Mouse (Mus musculus) brown adipose tissue, adult 24 weeks (tissue): ENCODE results near the gene Mgat4d. TPM values are rescaled to one million over a fixed set of nuclear protein-coding genes. Genes with fewer than 3 reads are reported as not detected.
"Not testable (repeated sequence)": the region's sequence is repeated elsewhere in the genome, so short reads cannot be mapped to it uniquely, and the experiment has no call there.

Source experiments
- H3K27ac ChIP-seq: fragments of 200-500 bp; replicated peaks from 2 replicates; pipeline ENCODE4 v1.5.1; 2012; ENCODE audit warnings: low read depth, mild to moderate bottlenecking, low read length
- H3K4me1 ChIP-seq: fragments of 200-500 bp; 2 replicates; pipeline ENCODE4 v1.6.1; 2012; ENCODE audit warnings: low read length, mixed read lengths; ENCODE audit not compliant: control insufficient read depth, insufficient read depth, insufficient read length
- H3K4me3 ChIP-seq: fragments of 200-500 bp; 2 replicates; pipeline ENCODE4 v1.5.1; 2012; ENCODE audit warnings: low read depth, mild to moderate bottlenecking, low read length, moderate library complexity; ENCODE audit not compliant: insufficient read depth
- polyA plus RNA-seq: library from polyadenylated mRNA; stranded (reverse); fragments of >200 nt; gene quantifications from 2 replicates; pipeline ENCODE4 v1.2.4, GENCODE M21; 2012; ENCODE audit not compliant: missing spikeins, insufficient read depth, insufficient read length

Mgat4d gene
- polyA plus RNA-seq, 1 experiment: not detected

DNA sequence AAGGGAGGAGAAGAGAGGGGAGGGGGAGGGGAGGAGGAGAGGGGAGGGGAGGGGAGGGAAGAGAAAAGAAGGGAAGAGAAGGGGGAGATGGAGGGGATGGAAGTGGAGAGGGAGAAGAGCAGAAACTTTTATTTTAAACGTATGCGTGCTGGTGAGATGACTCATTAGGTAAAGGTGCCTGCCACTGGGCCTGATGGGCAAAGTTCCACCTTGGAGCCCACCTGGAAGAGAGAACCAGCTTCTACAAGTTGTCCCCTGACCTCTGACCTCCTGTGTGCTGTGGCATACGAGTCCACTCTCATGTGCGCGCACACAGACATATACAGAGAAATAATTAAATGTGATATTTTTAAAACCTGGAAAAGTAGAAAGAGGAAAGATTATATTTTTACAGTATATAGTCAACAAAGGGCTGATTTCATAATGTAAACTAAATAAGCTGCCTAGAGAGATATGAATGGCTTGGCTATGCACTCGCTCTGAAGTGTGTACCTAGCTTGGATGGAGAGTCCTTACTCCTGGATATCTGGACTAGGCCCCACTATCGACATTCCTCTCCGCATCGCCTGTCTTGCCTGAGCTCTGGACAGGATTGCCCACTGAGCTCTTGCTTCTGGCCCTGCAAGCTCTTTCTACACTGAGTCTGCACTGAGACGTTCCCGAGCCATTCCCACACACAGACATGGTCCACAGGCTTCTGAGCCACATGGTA lies 70.7 kb downstream of the Mgat4d start:
- Histone ChIP-seq H3K4me3 (no peak overlapping the region), H3K27ac (no peak overlapping the region)

DNA sequence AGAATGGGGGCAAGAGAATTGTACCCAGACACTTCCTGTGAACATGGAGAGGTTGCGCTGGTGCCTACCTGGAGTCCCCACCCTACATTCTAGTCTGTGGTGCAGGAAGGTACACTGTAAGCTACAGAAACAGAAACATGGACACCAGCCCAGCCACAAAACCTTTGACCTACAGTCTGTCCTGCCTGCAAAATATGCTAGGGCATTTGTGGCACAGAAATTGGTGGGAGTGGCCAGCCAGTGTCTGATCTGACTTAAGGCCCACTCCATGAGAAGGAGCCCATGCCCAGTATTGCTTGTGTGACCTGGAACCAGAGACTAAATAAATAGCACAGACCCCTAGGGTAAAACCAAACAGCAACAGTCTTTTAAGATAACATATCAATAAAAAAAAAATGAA lies 73.1 kb downstream of the Mgat4d start:
- Histone ChIP-seq H3K27ac (peak overlapping the region; percentile 77), H3K4me3 (no peak overlapping the region), H3K4me1 (no peaks in the 10 kb centered on the region; the same call in 1 of the 2 replicates)

More for the DNA sequence above, 70.7 kb downstream of the Mgat4d start:
- no peaks in the 10 kb centered on the region; the same call in 1 of the 2 replicates for H3K4me1 ChIP-seq

DNA sequence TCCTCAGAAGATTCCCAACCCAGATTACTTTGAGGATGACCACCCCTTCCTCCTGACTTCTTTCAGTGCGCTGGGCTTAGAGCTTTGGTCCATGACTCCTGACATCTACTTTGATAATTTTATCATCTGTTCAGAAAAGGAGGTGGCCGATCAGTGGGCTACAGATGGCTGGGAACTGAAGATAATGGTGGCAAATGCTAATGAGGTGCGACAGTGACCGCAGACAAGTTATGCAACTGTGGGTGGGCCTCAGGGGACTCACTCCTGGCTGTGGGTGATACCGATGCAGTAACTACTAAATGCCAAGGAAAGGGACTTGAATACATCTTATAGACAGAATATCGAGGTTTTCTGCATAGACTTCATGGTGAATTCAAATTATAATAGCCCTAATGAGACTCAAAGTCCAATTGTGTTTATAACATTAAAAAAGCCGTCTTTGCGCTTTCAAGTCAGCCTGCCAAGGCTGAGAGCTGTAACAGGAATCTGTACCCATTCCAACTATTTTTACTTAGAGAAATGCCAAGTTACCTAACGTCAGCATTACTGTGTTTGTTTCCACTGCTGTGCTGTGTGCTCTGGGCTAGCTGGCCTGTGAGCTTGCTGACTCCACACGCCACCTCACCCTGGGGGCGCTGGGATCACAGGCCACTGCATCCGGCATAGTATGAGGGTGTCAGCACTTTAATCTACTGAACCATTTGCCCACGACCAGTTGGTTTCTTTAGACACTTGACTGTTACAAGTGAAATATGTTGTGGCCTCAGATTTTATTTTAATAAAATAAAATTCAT lies 75.0 kb downstream of the Mgat4d start:
- Histone ChIP-seq H3K27ac (peak overlapping the region; percentile 78), H3K4me1 (no peaks in the 10 kb centered on the region; the same call in 1 of the 2 replicates), H3K4me3 (no peak overlapping the region)

DNA sequence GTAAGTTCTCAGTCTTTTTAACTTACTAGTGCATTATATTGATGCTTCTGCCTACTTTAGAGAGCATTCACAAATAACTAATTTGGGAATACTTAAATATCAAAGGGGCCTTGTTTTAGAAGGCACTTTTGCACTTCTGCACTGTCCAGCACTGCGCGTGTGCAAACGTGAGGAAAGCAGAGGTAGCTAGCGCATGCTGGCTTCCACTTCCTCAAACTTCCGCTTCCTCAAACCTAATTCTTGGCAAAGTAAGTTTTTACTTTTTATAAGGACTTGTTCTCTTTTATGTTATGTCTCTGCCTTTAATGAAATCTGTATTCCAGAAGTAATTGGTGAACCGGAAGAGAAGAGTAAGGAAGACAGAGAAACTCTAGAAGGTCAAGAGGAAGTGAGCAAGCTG lies 76.9 kb downstream of the Mgat4d start:
- H3K4me3 ChIP-seq: no peak overlapping the region
- H3K4me1 ChIP-seq: no peaks in the 10 kb centered on the region; the same call in 1 of the 2 replicates
- H3K27ac ChIP-seq: no peak overlapping the region

DNA sequence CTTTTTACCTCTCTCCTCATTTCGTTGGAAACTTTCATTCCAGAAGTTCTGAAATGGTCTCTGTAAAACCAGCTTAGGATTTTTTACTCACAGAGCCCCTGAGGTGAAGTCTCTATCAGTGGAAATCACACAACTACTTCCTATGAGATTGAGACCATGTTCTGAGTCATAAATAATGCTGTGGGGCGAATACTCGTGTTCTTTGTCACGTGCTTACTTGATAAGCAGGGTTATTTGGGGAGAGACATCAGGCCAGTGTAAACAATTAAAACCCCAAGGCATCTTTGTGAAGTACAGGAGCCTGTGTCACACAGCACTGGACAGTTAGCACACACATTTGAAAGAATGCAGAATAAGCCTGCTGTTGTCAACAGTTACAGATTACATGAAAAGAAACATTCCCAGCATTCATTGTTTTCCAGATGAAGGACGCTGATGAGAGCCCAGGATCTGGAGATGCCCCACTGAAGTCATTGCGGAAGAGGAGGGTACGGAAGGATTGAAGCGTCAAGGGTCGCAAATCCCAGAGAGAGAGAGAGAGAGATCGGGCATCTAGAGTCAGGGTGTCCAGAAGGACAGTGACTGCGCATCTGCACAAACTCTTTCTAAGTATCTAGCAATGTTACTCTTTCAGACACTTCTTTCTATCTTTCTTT lies 78.0 kb downstream of the Mgat4d start:
- Histone ChIP-seq H3K4me1 (no peaks in the 10 kb centered on the region; the same call in 1 of the 2 replicates), H3K4me3 (no peak overlapping the region), H3K27ac (no peak overlapping the region)

DNA sequence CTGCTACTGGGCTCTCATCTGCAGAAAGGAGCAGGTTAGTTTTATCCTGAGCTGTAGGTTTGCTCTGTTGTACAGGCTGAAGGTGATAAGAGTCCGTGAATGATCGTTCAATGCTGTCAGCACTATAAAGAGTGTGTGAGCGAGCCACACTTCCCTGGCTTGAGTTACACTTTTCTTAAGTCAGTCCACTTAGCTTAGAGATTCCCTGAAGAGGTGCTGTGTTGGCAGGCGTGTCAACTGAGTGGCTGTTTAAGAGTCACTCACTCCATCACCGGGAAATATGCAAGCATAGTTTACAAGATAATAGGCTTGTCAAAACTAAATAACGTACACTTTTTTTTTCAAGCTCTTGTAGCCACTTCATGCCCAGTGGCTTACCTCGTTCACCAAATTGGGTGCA lies 78.7 kb downstream of the Mgat4d start:
- Histone ChIP-seq H3K4me1 (no peaks in the 10 kb centered on the region), H3K4me3 (no peak overlapping the region), H3K27ac (no peak overlapping the region)

DNA sequence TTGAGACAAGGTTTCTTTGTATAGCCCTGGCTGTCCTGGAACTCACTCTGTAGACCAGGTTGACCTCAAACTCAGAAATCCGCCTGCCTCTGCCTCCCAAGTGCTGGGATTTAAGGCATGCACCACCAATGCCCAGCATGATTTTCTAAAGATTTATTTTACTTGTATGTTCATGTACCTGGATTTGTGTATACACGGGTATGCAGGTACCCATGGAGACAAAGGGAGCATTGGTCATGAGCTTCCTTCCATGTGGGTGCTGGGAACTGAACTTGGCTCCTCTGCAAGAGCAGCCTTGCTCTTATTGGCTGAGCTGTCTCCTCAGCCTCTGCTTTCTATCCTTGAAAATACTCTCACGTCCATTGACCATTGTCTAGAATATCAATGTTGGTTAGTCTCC lies 80.3 kb downstream of the Mgat4d start:
- not testable (repeated sequence) for H3K4me3 ChIP-seq, H3K4me1 ChIP-seq, H3K27ac ChIP-seq

DNA sequence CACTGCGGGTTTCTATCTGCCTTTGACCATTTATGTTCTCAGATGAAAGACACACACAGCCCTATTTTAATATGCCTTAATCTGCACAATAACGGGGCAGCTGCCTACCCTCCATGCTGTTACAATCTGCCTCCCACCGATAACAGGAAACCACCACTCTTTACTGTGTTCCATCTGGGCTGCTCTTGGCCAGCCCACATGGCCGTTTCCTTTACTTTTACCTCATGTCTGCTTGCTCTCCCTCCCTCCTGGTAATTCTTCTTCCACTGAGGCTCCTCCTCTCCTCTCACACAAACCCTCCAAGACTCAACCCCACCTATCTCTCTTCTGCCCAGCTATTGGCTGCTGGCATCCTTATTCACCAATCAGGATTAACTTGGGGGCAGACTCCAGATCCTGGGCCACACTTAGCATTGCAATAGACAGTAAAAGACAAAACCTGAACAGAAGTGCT lies 80.8 kb downstream of the Mgat4d start:
- Histone ChIP-seq H3K4me3 (no peak overlapping the region), H3K4me1 (no peaks in the 10 kb centered on the region), H3K27ac (no peak overlapping the region)

Other genes with a start within 250 kb of the Mgat4d start
- 1.2 and 3.1 TPM in 2 replicates for gene Tbc1d9, start 183.1 kb upstream of the Mgat4d start, polyA plus RNA-seq
- not detected in 2 replicates for gene Gm10645, start 182.3 kb upstream of the Mgat4d start, polyA plus RNA-seq
- 5,846 and 5,913 TPM in 2 replicates for gene Ucp1, start 58.1 kb upstream of the Mgat4d start, polyA plus RNA-seq
- 12.5 and 13.6 TPM in 2 replicates for gene Elmod2, start 16.0 kb upstream of the Mgat4d start, polyA plus RNA-seq
- not detected in 2 replicates for gene Clgn, start 41.4 kb downstream of the Mgat4d start, polyA plus RNA-seq
- 136 and 154 TPM in 2 replicates for gene Scoc, start 109.9 kb downstream of the Mgat4d start, polyA plus RNA-seq
- gene Olfr370, start 187.3 kb downstream of the Mgat4d start, polyA plus RNA-seq: not detected in 2 replicates
- gene Ndufb7, start 218.2 kb downstream of the Mgat4d start, polyA plus RNA-seq: 676 and 868 TPM in 2 replicates